Mouse (Mus musculus) MEL (cell line): ENCODE measurements at regions not wholly inside any gene's neighbourhood (a gene's known extent, or its start where the extent isn't known, plus 50 kb on each side); places are given as distances from the start of the nearest gene placed in this dataset.

ENCODE experiments used
- CTCF ChIP-seq, 3 experiments: IDR thresholded peaks in 2 of 3; conservative IDR thresholded peaks in 1 of 3; 2 replicates each; pipeline ENCODE4 v1.5.1; 2011 to 2012; ENCODE audit warnings: low read length in 3 of 3, low read depth in 2 of 3, mild to moderate bottlenecking in 2 of 3, improper control_type of control experiment in 1 of 3, inconsistent platforms in 1 of 3, mixed read lengths in 1 of 3, moderate library complexity in 1 of 3; ENCODE audit not compliant: control insufficient read depth in 1 of 3, insufficient read depth in 1 of 3, poor library complexity in 1 of 3, severe bottlenecking in 1 of 3
- TBP ChIP-seq: IDR thresholded peaks from 2 replicates; pipeline ENCODE4 v1.8.0; 2011; ENCODE audit warnings: low read depth, low read length, improper control_type of control experiment
- ZC3H11A ChIP-seq: IDR thresholded peaks from 2 replicates; pipeline ENCODE4 v1.6.1; 2012; ENCODE audit warnings: low read depth, mild to moderate bottlenecking, inconsistent platforms, low read length, improper control_type of control experiment

DNA sequence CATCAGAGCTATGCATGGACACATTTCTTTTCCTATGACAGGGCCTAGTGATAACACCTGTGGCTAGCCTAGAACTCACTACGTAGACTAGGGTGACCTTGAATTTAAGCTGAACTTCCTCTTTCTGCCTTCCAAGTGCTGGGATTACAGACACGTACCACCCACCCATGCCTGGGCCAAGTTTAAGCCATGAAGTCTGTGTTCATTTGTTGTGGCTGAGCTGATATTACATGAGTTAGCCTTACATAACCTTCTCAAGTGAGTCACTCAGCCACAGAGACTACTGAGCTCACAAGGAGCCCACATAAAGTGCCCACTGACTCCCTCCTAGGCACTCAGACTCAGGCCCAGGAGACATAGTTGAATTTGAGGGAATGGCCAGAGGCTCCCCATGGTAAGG is 123.1 kb upstream of the Klf4 start:
- no peak for TF ChIP-seq ZC3H11A
- no peak for TF ChIP-seq CTCF (IDR thresholded peaks at IDR 0.05 in 2 of 3, conservative IDR thresholded peaks at IDR 0.05 in 1 of 3; ENCODE audit: control insufficient read depth in 1 of 3, insufficient read depth in 1 of 3, low read depth in 2 of 3, low read length in 3 of 3, poor library complexity in 1 of 3, severe bottlenecking in 1 of 3)
- no peak for TF ChIP-seq TBP
